Mouse (Mus musculus): ENCODE measurements around the gene Otulin. TPM values are rescaled to one million over a fixed set of nuclear protein-coding genes. Genes with fewer than 3 reads are reported as not detected.
A peak's percentile ranks its signal among the peaks of the same experiment; 100 is the strongest.

Gene Otulin
- polyA plus RNA-seq, 1 experiment from 2014 or later: 32.2 TPM

DNA sequence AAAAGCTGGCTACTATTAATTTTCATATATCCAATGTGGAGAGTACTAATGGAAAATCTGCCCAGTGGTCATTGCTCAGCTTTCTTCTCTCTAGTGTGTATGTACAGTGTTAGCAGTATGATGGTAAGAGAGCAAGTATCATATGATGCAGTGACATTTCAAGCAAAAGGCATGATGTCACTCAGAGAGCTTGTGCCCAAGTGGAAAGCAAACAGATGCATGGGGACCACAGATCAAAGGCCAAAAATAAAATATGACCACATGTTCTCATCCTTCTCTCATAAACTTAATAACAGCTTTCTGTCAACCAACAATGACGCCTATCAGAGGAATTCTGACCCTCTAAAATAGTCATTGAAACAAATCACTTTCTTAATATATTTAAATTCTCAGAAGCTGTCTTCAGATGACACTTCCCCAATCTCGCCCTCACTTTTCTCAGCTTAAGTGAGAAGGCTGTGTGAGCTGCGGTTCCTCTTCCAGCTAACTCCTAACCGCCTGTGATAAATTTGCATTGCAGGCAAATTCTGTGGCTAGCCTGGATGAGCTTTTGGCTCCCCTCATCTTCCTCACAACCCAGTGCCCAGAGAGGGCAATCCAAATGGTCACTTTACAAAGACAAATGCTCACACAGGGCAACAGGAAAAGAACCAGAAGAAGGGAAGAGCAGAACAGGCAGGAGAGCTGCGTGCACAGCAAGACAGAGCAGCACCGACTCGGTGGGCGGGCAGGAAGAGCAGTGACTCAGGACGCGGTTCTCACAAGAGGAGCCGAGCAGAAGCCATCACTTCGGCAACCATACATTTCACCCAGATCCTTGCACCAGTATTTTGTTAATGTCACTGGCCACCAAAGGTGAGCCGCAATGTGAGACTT lies 5.2 kb downstream of the Otulin start:
- Histone ChIP-seq H3K4me2 (no peak overlapping the region), H3K9me3 (replicated peaks) (no peaks in the 10 kb centered on the region), H3K4me3 (replicated peaks) (no peak overlapping the region), H3K9ac (no peak overlapping the region), H3K4me1 (peaks cover 20% of the 10 kb centered on the region), H3K27me3 (no peaks in the 10 kb centered on the region), H3K27ac (no peak overlapping the region), H3K36me3 (peaks cover 30% of the 10 kb centered on the region)
- 87% methylated on average over 13 of the region's 13 CpGs for WGBS
- no peak for ATAC-seq (replicated peaks; ENCODE audit: low FRiP score)

DNA sequence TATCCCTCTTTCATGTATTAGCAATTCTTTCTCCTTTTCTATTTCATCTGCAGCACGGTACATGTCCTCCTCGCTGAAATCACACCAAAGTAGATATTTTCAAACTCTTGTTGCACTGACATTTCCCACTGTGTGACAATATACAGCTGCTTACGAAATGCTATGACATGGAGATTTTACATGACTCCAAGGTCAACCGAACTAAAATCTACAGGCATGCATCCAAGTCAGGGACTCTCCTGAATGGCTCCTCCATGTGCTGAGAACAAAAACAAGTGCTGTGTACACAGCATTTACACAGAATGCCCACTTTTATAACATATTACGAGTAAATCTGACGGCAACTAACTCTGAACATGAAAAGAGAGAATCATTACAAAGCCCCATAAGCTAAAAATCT lies 7.2 kb downstream of the Otulin start:
- ATAC-seq (replicated peaks; ENCODE audit: low FRiP score): no peak
- no peaks in the 10 kb centered on the region for H3K9me3 ChIP-seq (replicated peaks)
- no peak overlapping the region for H3K27ac ChIP-seq
- peaks cover 40% of the 10 kb centered on the region for H3K36me3 ChIP-seq
- H3K4me2 ChIP-seq: no peak overlapping the region
- WGBS: 83% methylated on average over 6 of the region's 6 CpGs
- H3K27me3 ChIP-seq: no peaks in the 10 kb centered on the region
- no peak overlapping the region for H3K4me3 ChIP-seq (replicated peaks)
- peaks cover 5% of the 10 kb centered on the region; the same call in 1 of the 2 replicates for H3K4me1 ChIP-seq
- no peak overlapping the region for H3K9ac ChIP-seq

DNA sequence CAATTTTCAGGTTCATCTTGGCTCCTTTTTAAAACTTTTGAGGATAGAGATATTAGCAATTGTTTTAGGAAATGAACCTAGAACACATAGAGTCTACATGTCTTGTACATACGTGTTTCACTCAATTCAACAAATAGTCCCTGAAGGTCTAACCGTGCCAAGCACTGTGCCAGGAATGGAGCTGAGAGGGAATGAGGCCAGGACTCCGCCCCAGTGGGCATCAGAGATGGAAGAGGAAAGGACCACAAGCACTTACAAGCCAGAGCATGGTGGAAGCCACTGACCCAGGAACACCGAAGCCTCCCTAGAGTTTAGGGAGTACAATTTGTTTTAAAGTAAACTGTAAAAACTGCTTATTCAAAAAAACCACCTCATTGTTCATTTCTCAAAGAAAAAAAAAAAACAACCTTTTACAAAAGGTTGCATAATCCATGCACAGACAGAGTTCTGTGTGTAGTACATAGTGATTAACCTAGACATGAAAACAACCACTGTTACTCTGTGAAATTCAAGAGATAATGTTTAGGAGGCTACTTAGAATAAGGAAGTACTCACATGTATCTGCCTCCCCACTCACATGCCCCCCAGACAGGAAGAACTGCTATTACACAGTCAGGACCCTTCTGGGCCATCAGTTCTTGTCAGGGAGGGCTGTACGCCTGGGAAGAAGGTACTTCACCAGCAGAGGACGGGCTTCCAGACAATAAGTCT lies 9.9 kb downstream of the Otulin start:
- H3K36me3 ChIP-seq: peaks cover 57% of the 10 kb centered on the region
- 87% methylated on average over 6 of the region's 6 CpGs for WGBS
- ATAC-seq (replicated peaks; ENCODE audit: low FRiP score): no peak
- H3K4me3 ChIP-seq (replicated peaks): no peak overlapping the region
- H3K27ac ChIP-seq: no peak overlapping the region
- H3K9ac ChIP-seq: no peak overlapping the region
- H3K4me1 ChIP-seq: 0 out of 2 replicates have a peak, but pooled peaks cover 2% of the 10 kb centered on the region
- H3K9me3 ChIP-seq (replicated peaks): no peaks in the 10 kb centered on the region
- no peak overlapping the region for H3K4me2 ChIP-seq
- H3K27me3 ChIP-seq: no peaks in the 10 kb centered on the region

DNA sequence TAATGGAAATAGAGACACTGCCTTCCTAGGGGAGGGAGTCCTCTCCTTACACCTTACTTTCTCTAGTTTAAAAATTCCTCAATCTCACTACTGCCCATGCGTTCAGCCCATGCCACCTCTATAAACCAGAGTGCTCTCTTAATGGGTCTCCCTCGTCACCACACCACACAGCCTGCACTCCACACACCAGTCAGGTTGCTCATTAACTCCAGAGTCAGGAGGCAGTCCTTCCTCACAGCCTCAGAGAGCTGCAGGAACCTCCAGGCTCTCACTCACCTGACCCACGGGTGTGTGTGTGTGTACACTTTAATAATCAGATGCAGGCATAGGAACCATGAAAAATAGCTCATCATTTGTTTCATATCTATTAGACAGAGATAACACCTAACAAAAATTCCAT lies 10.8 kb downstream of the Otulin start:
- no peak overlapping the region for H3K9ac ChIP-seq
- H3K27me3 ChIP-seq: no peaks in the 10 kb centered on the region
- ATAC-seq (replicated peaks; ENCODE audit: low FRiP score): peak; percentile 91
- H3K36me3 ChIP-seq: peaks cover 61% of the 10 kb centered on the region
- no peak overlapping the region for H3K4me3 ChIP-seq (replicated peaks)
- H3K9me3 ChIP-seq (replicated peaks): no peaks in the 10 kb centered on the region
- 0 out of 2 replicates have a peak, but pooled peaks cover 2% of the 10 kb centered on the region for H3K4me1 ChIP-seq
- WGBS: 64% methylated on average over 3 of the region's 3 CpGs
- H3K27ac ChIP-seq: no peak overlapping the region
- no peak overlapping the region for H3K4me2 ChIP-seq

DNA sequence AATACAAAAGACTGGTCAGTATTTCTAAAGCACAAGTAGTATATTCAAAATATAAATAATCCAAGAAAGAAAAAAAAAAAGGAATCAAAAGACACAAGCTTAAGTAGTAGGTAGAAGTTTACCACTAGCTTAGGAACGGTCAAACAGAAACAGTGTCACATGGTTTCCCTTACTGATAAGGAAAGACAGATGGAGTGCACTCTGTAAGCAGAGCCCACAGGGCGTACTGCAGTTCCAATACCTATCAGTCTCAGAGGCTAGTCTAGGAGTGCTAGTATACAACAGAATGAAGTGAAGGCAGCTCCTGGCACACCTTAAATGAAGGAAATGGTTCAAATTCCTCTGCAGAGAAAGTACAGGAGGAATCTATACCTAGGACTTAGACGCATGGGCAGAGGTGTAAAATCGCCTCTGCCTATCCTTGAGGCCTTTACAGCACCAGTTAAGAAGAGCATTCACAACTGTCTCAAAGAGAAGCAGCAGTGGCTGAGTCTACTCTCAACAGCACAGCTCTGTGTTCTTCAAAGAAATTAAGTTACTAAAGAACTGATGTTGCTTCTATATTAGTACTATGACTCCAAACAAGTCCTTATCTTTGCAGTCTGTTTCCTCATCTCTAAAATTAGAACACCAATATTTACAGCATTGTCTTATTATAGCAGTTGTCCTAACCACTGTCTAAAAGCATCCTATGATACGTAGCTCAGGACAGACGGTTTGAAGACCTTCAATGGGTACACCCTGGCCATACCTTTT lies 11.5 kb downstream of the Otulin start:
- Histone ChIP-seq H3K9ac (no peak overlapping the region), H3K4me1 (0 out of 2 replicates have a peak, but pooled peaks cover 2% of the 10 kb centered on the region), H3K27me3 (no peaks in the 10 kb centered on the region), H3K4me3 (replicated peaks) (no peak overlapping the region), H3K36me3 (peaks cover 68% of the 10 kb centered on the region), H3K27ac (no peak overlapping the region), H3K9me3 (replicated peaks) (no peaks in the 10 kb centered on the region), H3K4me2 (no peak overlapping the region)
- WGBS: 81% methylated on average over 6 of the region's 6 CpGs
- ATAC-seq (replicated peaks; ENCODE audit: low FRiP score): no peak

DNA sequence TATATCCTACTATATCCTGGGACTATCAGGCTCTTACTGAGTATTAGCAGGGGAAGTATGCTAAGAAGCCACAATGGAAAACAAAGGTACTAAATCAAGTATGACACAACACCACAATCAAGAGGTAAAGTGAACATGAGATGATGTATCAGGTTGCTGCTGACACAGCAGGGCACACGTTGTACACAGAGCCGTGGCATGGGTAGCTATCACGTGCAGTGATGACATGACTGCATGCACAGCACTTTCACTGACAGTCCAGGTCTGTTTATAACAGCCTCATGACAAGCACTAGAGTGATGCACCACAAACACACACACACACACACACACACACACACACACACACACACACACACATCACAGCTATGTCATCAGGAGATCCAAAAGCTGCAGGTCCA lies 13.3 kb downstream of the Otulin start:
- peaks cover 62% of the 10 kb centered on the region for H3K36me3 ChIP-seq
- H3K4me1 ChIP-seq: 0 out of 2 replicates have a peak, but pooled peaks cover 2% of the 10 kb centered on the region
- H3K4me2 ChIP-seq: no peak overlapping the region
- no peaks in the 10 kb centered on the region for H3K9me3 ChIP-seq (replicated peaks)
- no peaks in the 10 kb centered on the region for H3K27me3 ChIP-seq
- 61% methylated on average over 3 of the region's 3 CpGs for WGBS
- H3K4me3 ChIP-seq (replicated peaks): no peak overlapping the region
- no peak overlapping the region for H3K27ac ChIP-seq
- no peak overlapping the region for H3K9ac ChIP-seq
- ATAC-seq (replicated peaks; ENCODE audit: low FRiP score): no peak

DNA sequence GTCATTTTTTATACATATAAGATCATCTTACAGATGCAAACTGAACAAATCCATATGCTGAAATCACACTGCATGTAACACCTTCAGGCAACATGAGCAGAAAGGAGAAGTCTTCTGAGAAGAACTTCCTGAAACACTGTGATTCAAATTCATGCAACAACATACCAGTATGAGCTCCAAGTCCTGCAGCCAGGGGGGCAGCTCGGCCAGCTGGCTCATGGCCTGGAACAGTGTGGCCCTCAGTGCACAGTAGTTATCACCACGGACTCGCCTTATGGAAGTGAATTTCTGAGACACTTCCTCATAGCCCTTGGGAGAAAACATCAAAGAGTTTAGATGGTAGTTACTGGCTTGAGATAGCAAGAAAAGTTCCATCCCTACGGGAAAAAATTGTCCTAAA lies 14.3 kb downstream of the Otulin start:
- no peak for ATAC-seq (replicated peaks; ENCODE audit: low FRiP score)
- Histone ChIP-seq H3K36me3 (peaks cover 70% of the 10 kb centered on the region), H3K9ac (no peak overlapping the region), H3K9me3 (replicated peaks) (no peaks in the 10 kb centered on the region), H3K4me3 (replicated peaks) (no peak overlapping the region), H3K27me3 (no peaks in the 10 kb centered on the region), H3K27ac (no peak overlapping the region), H3K4me2 (no peak overlapping the region), H3K4me1 (0 out of 2 replicates have a peak, but pooled peaks cover 2% of the 10 kb centered on the region)
- 75% methylated on average over 4 of the region's 4 CpGs for WGBS

DNA sequence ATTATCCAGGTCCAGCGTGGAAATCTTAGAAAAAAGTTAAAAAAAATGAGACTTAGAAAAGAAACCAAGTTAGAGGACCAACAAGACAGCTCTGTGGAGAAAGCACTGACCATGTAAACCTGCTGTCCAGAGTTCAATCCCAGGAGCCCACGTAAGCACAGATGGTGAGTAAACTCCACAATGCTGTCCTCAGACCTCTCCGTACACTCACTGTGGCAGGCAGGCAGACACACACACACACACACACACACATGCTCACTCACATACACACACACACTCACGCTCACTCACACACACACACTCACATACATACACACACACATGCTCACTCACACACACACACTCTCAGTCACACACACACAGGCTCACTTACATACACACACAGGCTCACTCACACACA lies 17.2 kb downstream of the Otulin start:
- Histone ChIP-seq H3K27ac (no peak overlapping the region), H3K4me3 (replicated peaks) (no peak overlapping the region), H3K4me2 (no peak overlapping the region), H3K36me3 (peaks cover 69% of the 10 kb centered on the region), H3K9ac (no peak overlapping the region), H3K27me3 (no peaks in the 10 kb centered on the region), H3K9me3 (replicated peaks) (no peaks in the 10 kb centered on the region), H3K4me1 (0 out of 2 replicates have a peak, but pooled peaks cover 6% of the 10 kb centered on the region)
- WGBS: 95% methylated on average over 4 of the region's 4 CpGs
- no peak for ATAC-seq (replicated peaks; ENCODE audit: low FRiP score)

DNA sequence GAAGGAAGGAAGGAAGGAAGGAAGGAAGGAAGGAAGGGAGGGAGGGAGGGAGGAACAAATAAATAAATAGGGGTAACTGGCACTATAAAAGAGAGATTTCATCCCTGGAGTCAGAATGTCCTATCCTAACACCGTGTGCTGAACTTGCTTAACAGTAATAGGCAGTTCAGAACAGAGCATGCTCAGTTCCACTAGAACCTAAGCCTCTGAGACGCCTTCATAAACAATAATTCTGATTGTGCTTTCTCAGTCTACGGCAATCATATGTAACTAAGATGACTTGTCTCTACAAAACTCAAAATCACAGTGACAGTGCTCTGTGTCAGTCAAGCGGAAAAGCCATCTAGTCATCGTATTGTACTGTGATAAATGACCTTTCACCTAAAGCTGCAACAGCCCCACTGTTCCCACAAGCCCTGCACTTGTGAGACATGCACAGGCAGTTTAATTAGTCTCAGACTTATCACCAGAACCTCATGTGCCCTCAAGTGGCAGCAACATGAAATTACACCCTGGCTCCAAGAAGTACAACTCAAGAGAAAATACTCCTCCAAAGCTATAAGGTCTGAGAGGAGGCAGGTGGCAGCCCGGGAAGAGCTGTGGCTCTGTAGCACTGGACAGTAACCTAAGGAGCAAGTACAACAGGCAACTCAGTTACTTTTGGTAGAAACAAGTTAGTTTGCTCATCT lies 17.8 kb downstream of the Otulin start:
- 0 out of 2 replicates have a peak, but pooled peaks cover 6% of the 10 kb centered on the region for H3K4me1 ChIP-seq

DNA sequence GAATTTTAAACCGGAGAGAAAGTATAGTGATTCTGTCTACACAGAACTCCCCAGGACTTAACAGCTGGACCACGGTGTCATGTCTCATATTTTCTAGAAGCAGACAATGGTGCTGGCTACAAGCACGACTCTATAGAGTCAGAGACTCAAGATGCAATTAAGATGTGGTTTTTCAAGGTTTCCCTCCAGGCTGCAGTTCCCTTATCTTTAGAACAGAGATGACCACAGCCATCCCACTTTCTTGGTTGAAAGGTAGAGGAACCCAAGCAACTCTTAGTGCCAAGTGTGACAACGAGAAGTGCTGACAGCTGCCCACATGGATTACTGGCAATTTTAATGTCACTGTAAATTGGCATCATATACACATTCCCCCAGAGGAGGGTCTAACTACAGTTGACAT lies 20.9 kb downstream of the Otulin start:
- H3K4me3 ChIP-seq (replicated peaks): no peak overlapping the region
- peaks cover 74% of the 10 kb centered on the region for H3K36me3 ChIP-seq
- WGBS: 65% methylated on average over 4 of the region's 4 CpGs
- H3K4me2 ChIP-seq: no peak overlapping the region
- H3K27ac ChIP-seq: no peak overlapping the region
- no peaks in the 10 kb centered on the region for H3K9me3 ChIP-seq (replicated peaks)
- H3K9ac ChIP-seq: no peak overlapping the region
- no peaks in the 10 kb centered on the region for H3K27me3 ChIP-seq
- ATAC-seq (replicated peaks; ENCODE audit: low FRiP score): no peak
- H3K4me1 ChIP-seq: 0 out of 2 replicates have a peak, but pooled peaks cover 6% of the 10 kb centered on the region

More for the DNA sequence above, 17.8 kb downstream of the Otulin start:
- Histone ChIP-seq H3K27ac (no peak overlapping the region), H3K9ac (no peak overlapping the region), H3K36me3 (peaks cover 68% of the 10 kb centered on the region), H3K4me2 (no peak overlapping the region), H3K27me3 (no peaks in the 10 kb centered on the region), H3K9me3 (replicated peaks) (no peaks in the 10 kb centered on the region), H3K4me3 (replicated peaks) (no peak overlapping the region)
- peak; percentile 48; the same call in 1 of the 2 replicates for ATAC-seq (replicated peaks; ENCODE audit: low FRiP score)
- WGBS: 52% methylated on average over 6 of the region's 6 CpGs

DNA sequence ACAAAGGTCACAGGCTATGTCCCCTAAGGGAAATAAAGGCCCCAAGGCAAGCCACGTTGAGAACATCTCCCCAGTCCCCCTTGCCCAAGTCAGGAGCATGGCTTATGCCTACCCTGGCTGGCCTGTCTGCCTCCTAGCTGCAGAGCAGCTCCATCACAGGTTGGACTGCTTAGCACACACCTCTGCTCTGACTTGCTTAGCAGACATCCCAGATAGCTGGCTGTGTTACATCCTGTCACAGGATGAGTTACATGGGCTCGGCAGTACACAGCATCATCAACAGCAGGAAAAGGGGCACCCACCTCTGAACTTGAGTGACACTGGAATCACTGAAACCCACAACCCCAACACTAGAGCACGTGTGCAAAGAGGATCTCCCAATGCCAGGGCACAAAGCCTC lies 25.2 kb downstream of the Otulin start:
- 0 out of 2 replicates have a peak, but pooled peaks cover 6% of the 10 kb centered on the region for H3K4me1 ChIP-seq
- H3K9me3 ChIP-seq (replicated peaks): no peaks in the 10 kb centered on the region
- 72% methylated on average over 3 of the region's 3 CpGs for WGBS
- no peak overlapping the region for H3K9ac ChIP-seq
- H3K27ac ChIP-seq: no peak overlapping the region
- H3K4me3 ChIP-seq (replicated peaks): no peak overlapping the region
- H3K36me3 ChIP-seq: peaks cover 79% of the 10 kb centered on the region
- no peak overlapping the region for H3K4me2 ChIP-seq
- H3K27me3 ChIP-seq: no peaks in the 10 kb centered on the region
- no peak for ATAC-seq (replicated peaks; ENCODE audit: low FRiP score)
